Mouse (Mus musculus) midbrain, embryonic 12.5 days (tissue): Measurements from ENCODE around the gene Tmed3. TPM values are rescaled to one million over a fixed set of nuclear protein-coding genes. Genes with fewer than 3 reads are reported as not detected.

Source experiments
- ATAC-seq: fragments of 200-750 bp; cut with Nextera tagmentation; 2 replicates; pipeline ENCODE4 v1.8.0; 2017; ENCODE audit warnings: low read depth, moderate TSS enrichment, moderate library complexity; ENCODE audit not compliant: low FRiP score
- H3K27ac ChIP-seq: fragments of 300-500 bp; sonication (generic); replicated peaks from 2 replicates; pipeline ENCODE4 v1.5.1; 2016; ENCODE audit warnings: mild to moderate bottlenecking
- H3K27me3 ChIP-seq: fragments of 300-500 bp; sonication (generic); 2 replicates; pipeline ENCODE4 v1.6.1; 2016; ENCODE audit warnings: mild to moderate bottlenecking
- H3K36me3 ChIP-seq: fragments of 300-500 bp; sonication (generic); 2 replicates; pipeline ENCODE4 v1.6.1; 2016
- H3K4me1 ChIP-seq: fragments of 300-500 bp; sonication (generic); 2 replicates; pipeline ENCODE4 v1.6.1; 2016
- H3K4me2 ChIP-seq: fragments of 300-500 bp; sonication (generic); replicated peaks from 2 replicates; pipeline ENCODE4 v1.6.1; 2016; ENCODE audit warnings: mild to moderate bottlenecking, moderate library complexity
- H3K4me3 ChIP-seq: fragments of 300-500 bp; sonication (generic); 2 replicates; pipeline ENCODE4 v1.5.1; 2016; ENCODE audit warnings: mild to moderate bottlenecking
- H3K9ac ChIP-seq: fragments of 300-500 bp; sonication (generic); replicated peaks from 2 replicates; pipeline ENCODE4 v1.6.1; 2016; ENCODE audit warnings: mild to moderate bottlenecking, moderate library complexity
- H3K9me3 ChIP-seq: fragments of 300-500 bp; sonication (generic); 2 replicates; pipeline ENCODE4 v1.6.1; 2016; ENCODE audit warnings: mild to moderate bottlenecking
- WGBS: fragments of 180-500 bp; shearing (Covaris S2); methylation state at CpG from one replicate; pipeline ENCODE4 v1.1.7; 2016; 5-methylcytosine and 5-hydroxymethylcytosine counted together
- polyA plus RNA-seq: library from polyadenylated mRNA; unstranded; fragments of >200 nt; fragmentation: Nextera tagmentation; extraction: Ambion mirVana; gene quantifications from 2 replicates; pipeline ENCODE4 v1.2.1, GENCODE M21; 2016

The Tmed3 gene
- polyA plus RNA-seq, 1 experiment from 2014 or later = 45.7 TPM

DNA sequence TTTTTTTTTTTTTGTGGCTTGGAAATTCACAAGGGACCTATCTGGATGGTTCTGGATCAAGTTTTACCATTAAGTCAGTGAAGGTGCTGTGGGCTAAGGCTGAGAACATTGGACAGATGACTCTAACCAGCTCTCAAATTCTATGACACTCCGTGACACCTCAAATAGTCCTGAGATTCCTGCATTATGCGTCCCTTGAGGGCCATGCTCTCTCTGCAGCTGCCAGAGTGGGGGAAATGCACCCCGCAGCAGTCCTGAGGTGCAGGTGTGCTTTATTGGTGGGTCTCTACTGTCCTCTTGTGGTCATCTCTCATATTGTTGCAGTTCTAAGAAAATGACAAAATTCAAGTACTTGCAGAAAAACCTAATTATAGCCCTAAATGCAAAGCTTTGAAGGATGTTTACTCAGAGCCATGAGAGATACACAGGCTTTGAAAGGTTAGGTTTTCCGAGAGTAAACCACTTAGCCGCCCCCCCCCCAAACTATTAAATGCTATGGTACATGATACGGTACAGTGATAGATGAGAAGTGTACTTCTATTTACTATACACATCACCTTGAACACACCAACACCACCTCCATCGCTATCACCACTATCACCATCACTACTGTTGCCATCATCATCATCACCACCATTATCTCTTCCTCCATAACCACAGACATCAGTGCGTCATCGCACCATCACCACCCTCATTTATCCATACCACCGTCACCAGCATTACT lies 17.2 kb downstream of the Tmed3 start:
- WGBS = 64% methylated on average over 10 of the region's 10 CpGs
- Histone ChIP-seq H3K27me3 (no peaks in the 10 kb centered on the region), H3K9me3 (no peaks in the 10 kb centered on the region), H3K9ac (no peak overlapping the region), H3K4me3 (no peak overlapping the region), H3K27ac (no peak overlapping the region), H3K36me3 (no peaks in the 10 kb centered on the region), H3K4me2 (no peak overlapping the region), H3K4me1 (no peaks in the 10 kb centered on the region)
- peak; percentile 71 for ATAC-seq

DNA sequence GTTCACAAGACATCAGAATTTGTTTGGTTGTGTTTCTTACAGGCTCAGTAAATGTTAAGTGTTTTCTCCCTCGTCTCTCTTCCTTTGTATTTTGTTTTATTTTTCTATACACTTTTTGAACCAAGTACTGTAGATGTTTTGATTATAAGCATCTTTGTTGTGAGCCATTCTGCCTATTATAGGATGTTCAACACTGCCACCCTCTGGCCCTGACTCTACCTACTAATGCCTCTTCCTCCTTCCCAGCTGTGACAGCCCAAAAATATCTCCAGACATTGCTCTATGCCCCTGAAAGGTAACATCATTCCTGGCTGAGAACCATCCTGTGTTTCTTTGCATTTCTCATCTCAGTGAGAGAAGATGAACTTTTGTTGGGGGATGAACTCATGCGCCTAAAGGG lies 18.6 kb downstream of the Tmed3 start:
- H3K9ac ChIP-seq = no peak overlapping the region
- WGBS = 66% methylated on average over 2 of the region's 2 CpGs
- H3K4me3 ChIP-seq = no peak overlapping the region
- no peaks in the 10 kb centered on the region for H3K27me3 ChIP-seq
- H3K9me3 ChIP-seq = no peaks in the 10 kb centered on the region
- ATAC-seq = no peak
- H3K27ac ChIP-seq = no peak overlapping the region
- H3K4me2 ChIP-seq = no peak overlapping the region
- H3K4me1 ChIP-seq = no peaks in the 10 kb centered on the region
- no peaks in the 10 kb centered on the region for H3K36me3 ChIP-seq

DNA sequence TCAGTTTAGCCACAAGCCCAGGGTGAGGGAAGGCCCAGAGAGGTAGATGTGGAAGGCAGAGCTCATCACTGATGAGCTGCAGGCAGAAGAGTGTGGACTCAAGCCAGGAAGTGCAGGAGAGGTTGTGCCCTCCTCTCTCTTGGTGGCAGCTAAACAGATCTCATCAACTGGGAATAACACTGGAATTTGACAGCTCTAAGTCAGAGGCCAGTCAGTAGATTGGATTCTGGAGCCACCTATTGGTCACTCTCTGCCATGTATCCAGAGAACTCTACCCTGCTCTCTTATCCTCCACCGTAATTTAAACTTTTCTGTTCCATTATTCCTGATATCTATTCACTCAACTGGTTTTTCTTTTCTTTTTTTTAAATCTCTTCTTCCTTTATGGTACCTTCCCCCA lies 25.9 kb downstream of the Tmed3 start:
- H3K4me3 ChIP-seq = no peak overlapping the region
- no peak overlapping the region for H3K9ac ChIP-seq
- no peaks in the 10 kb centered on the region for H3K27me3 ChIP-seq
- 67% methylated on average over 1 of the region's 1 CpGs for WGBS
- H3K27ac ChIP-seq = no peak overlapping the region
- ATAC-seq = peak; percentile 62; the same call in 1 of the 2 replicates
- no peaks in the 10 kb centered on the region for H3K36me3 ChIP-seq
- no peaks in the 10 kb centered on the region for H3K9me3 ChIP-seq
- no peaks in the 10 kb centered on the region for H3K4me1 ChIP-seq
- H3K4me2 ChIP-seq = no peak overlapping the region

DNA sequence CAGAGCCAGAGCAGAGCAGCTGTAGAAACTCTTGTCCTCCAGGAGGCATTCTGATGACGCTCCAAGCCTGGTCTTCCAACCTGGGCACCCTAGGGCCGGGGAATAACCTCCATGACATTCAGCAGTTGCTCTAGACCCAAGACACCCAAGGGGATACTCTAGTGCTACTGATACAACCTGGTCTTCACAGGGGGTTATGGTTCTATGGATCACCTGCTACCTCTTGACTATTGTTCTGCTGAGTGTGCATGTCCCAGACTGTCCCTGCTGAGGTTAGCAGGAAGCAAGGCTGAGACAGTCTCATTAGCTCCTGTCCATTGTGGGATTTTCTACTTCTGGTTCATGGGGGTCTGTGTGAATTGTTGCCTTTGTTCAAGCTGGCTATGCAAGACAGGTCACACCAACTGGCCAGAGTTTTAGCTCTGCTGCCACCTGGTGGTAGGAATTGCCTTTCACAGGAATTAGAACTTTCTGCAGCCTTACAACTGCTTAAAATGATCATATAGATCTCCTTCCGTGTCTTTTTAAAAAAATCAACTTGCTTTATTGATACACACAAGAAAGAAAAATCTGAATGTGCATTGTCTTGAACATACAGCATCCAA lies 30.8 kb downstream of the Tmed3 start:
- 47% methylated on average over 3 of the region's 3 CpGs for WGBS
- Histone ChIP-seq H3K27ac (no peak overlapping the region), H3K4me1 (no peaks in the 10 kb centered on the region), H3K36me3 (no peaks in the 10 kb centered on the region), H3K27me3 (no peaks in the 10 kb centered on the region), H3K4me3 (no peak overlapping the region), H3K9ac (no peak overlapping the region), H3K9me3 (no peaks in the 10 kb centered on the region), H3K4me2 (no peak overlapping the region)
- peak; percentile 84 for ATAC-seq

DNA sequence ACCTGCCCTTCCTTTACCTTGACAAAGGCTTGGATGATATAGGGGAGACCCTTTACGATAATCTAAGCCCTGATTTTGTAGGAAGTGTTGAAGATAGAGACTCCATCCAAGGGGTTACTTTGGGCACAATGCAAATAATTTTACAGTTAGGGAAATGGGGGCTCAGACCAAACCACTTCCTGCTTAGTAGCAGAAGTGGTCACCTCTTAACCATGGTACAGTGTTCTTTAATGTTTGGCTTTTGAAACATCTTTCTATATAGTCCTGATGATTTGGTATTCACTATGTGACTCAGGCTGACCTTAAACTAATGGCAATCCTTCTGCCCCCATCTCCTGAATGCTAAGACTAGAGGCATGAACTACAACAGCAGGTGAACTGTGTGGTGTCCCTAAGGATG lies 31.5 kb downstream of the Tmed3 start:
- H3K36me3 ChIP-seq = no peaks in the 10 kb centered on the region
- no peak for ATAC-seq
- H3K4me2 ChIP-seq = no peak overlapping the region
- WGBS = 91% methylated on average over 1 of the region's 1 CpGs
- no peak overlapping the region for H3K9ac ChIP-seq
- H3K4me3 ChIP-seq = no peak overlapping the region
- H3K9me3 ChIP-seq = no peaks in the 10 kb centered on the region
- H3K27ac ChIP-seq = no peak overlapping the region
- H3K27me3 ChIP-seq = no peaks in the 10 kb centered on the region
- no peaks in the 10 kb centered on the region for H3K4me1 ChIP-seq

DNA sequence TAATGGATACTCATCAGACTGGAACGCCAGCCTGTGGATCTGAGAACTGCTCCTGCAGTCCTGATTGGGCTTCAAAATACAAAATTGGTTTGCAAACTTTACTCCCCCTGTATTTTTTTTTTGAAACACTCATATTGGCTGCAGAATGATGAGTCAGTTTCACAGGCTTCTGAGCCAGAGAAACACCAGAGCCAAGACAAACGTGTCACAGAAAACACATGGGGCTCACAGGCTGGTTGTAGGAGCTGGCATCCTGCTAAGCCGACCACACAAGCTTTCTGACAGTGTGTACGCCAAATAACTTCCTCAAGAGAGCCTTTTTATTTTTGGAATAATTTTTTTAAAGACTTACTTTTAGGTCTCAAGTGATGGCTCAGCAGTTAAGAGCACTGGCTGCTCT lies 35.0 kb downstream of the Tmed3 start:
- Histone ChIP-seq H3K4me1 (no peaks in the 10 kb centered on the region), H3K36me3 (no peaks in the 10 kb centered on the region), H3K27ac (no peak overlapping the region), H3K9me3 (no peaks in the 10 kb centered on the region), H3K9ac (no peak overlapping the region), H3K4me3 (no peak overlapping the region), H3K27me3 (no peaks in the 10 kb centered on the region), H3K4me2 (no peak overlapping the region)
- ATAC-seq = no peak
- 78% methylated on average over 4 of the region's 4 CpGs for WGBS

DNA sequence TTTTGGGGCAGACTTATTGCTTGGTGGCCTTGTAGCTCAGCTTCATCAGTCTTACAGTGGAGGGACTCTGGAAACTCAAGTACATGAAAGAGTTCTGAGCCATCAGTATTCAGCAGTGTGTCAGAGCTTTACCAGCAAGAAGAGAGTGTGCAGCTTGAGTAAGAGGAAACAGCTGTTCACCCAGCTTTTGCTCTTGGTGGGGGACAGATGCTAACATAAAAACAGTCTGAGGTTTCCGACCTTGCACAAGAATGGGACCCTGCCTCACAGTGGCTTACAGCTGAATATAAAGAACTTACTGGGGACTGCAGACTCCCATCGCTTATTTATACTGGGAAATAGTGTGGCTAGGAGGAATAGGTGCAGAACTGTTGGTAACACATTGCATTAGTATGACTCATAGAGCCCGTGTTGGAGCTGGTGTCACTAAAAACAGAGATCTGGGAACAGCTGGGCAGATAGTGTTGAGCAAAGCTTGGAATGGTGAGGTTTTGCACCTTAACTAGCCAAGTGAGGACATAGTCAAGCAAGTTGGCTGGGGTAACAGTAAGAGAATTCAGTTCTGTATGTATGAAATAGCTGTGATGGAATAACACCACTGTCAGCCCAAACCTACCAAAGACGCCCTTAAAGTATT lies 37.4 kb downstream of the Tmed3 start:
- no peaks in the 10 kb centered on the region for H3K36me3 ChIP-seq
- no peak overlapping the region for H3K27ac ChIP-seq
- no peaks in the 10 kb centered on the region for H3K4me1 ChIP-seq
- no peak overlapping the region for H3K4me3 ChIP-seq
- no peak for ATAC-seq
- H3K9ac ChIP-seq = no peak overlapping the region
- no peaks in the 10 kb centered on the region for H3K27me3 ChIP-seq
- H3K9me3 ChIP-seq = no peaks in the 10 kb centered on the region
- 80% methylated on average over 4 of the region's 4 CpGs for WGBS
- no peak overlapping the region for H3K4me2 ChIP-seq

DNA sequence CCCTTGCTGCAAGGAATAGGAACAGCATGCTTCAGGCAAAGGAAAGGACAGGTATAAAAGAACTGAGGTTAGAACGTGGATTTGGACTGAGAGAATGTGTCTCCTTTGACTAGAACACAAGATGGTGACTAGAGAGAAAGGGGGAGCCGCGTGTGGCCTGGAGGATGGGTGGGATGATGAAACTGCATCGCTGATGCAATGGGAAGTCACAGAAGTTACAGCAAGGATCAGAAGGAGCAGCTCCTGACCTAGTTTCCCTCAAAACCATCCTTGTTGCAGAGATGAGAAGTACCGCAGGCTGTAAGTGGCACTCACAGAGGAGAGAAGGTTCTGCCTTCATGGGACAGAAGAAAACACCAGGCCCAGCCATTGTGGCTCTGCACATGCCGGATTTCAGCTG lies 54.0 kb downstream of the Tmed3 start:
- Histone ChIP-seq H3K36me3 (no peaks in the 10 kb centered on the region), H3K4me2 (no peak overlapping the region), H3K4me3 (no peak overlapping the region), H3K27me3 (no peaks in the 10 kb centered on the region), H3K27ac (no peak overlapping the region), H3K9me3 (no peaks in the 10 kb centered on the region), H3K4me1 (no peaks in the 10 kb centered on the region), H3K9ac (no peak overlapping the region)
- 87% methylated on average over 6 of the region's 6 CpGs for WGBS
- ATAC-seq = no peak

Other genes with a start within 250 kb of the Tmed3 start
- gene Minar1, start 81.9 kb downstream of the Tmed3 start, polyA plus RNA-seq = 0.18 and 0.37 TPM in 2 replicates
- gene Ankrd34c, start 33.4 kb upstream of the Tmed3 start, polyA plus RNA-seq = not detected in 2 replicates
- 0.20 and 0.27 TPM in 2 replicates for gene Rasgrf1, start 204.8 kb upstream of the Tmed3 start, polyA plus RNA-seq